Mouse (Mus musculus) hindbrain, embryonic 15.5 days (tissue): Measurements from ENCODE around the gene Rab5a. TPM values are rescaled to one million over a fixed set of nuclear protein-coding genes. Genes with fewer than 3 reads are reported as not detected.

Experiments used
- ATAC-seq: fragments of 200-750 bp; cut with Nextera tagmentation; 2 replicates; pipeline ENCODE4 v1.8.0; 2017; ENCODE audit warnings: low read depth, moderate number of reproducible peaks, moderate TSS enrichment; ENCODE audit not compliant: low FRiP score
- H3K27ac ChIP-seq: fragments of 300-500 bp; sonication (generic); replicated peaks from 2 replicates; pipeline ENCODE4 v1.5.1; 2015; ENCODE audit warnings: mild to moderate bottlenecking, inconsistent platforms
- H3K27me3 ChIP-seq: fragments of 300-500 bp; sonication (generic); 2 replicates; pipeline ENCODE4 v1.6.1; 2015; ENCODE audit warnings: control low read depth, inconsistent platforms
- H3K36me3 ChIP-seq: fragments of 300-500 bp; sonication (generic); 2 replicates; pipeline ENCODE4 v1.6.1; 2015; ENCODE audit warnings: control low read depth, inconsistent platforms
- H3K4me1 ChIP-seq: fragments of 300-500 bp; sonication (generic); replicated peaks from 2 replicates; pipeline ENCODE4 v1.6.1; 2015; ENCODE audit warnings: control low read depth, inconsistent platforms
- H3K4me2 ChIP-seq: fragments of 300-500 bp; sonication (generic); 2 replicates; pipeline ENCODE4 v1.6.1; 2015; ENCODE audit warnings: moderate library complexity, mild to moderate bottlenecking, inconsistent platforms
- H3K4me3 ChIP-seq: fragments of 300-500 bp; sonication (generic); 2 replicates; pipeline ENCODE4 v1.5.1; 2015; ENCODE audit warnings: mild to moderate bottlenecking, inconsistent platforms
- H3K9ac ChIP-seq: fragments of 300-500 bp; sonication (generic); 2 replicates; pipeline ENCODE4 v1.6.1; 2015; ENCODE audit warnings: inconsistent platforms
- H3K9me3 ChIP-seq: fragments of 300-500 bp; sonication (generic); 2 replicates; pipeline ENCODE4 v1.6.1; 2016; ENCODE audit warnings: control low read depth, inconsistent platforms
- WGBS: fragments of 180-500 bp; shearing (Covaris S2); methylation state at CpG from one replicate; pipeline ENCODE4 v1.1.7; 2015; 5-methylcytosine and 5-hydroxymethylcytosine counted together
- polyA plus RNA-seq: library from polyadenylated mRNA; unstranded; fragments of >200 nt; fragmentation: Nextera tagmentation; extraction: Ambion mirVana; gene quantifications from 2 replicates; pipeline ENCODE4 v1.2.1, GENCODE M21; 2015

Rab5a gene
- polyA plus RNA-seq, 1 experiment from 2014 or later, result 112 TPM

GRCm38 (mm10) chr17:53554088-53554487, 75.1 kb downstream of the Rab5a start:
- H3K9me3 ChIP-seq, result no peaks in the 10 kb centered on the region
- H3K4me1 ChIP-seq, result no peaks in the 10 kb centered on the region
- no peak overlapping the region for H3K27ac ChIP-seq
- no peak overlapping the region for H3K9ac ChIP-seq
- H3K4me2 ChIP-seq, result no peak overlapping the region
- H3K36me3 ChIP-seq, result no peaks in the 10 kb centered on the region
- no peaks in the 10 kb centered on the region for H3K27me3 ChIP-seq
- 71% methylated on average over 4 of the region's 4 CpGs for WGBS
- no peak overlapping the region for H3K4me3 ChIP-seq
- no peak for ATAC-seq

GRCm38 (mm10) chr17:53554813-53555212, 75.8 kb downstream of the Rab5a start:
- Histone ChIP-seq H3K4me2 (no peak overlapping the region), H3K4me3 (no peak overlapping the region), H3K9ac (no peak overlapping the region), H3K27me3 (no peaks in the 10 kb centered on the region), H3K4me1 (no peaks in the 10 kb centered on the region), H3K36me3 (no peaks in the 10 kb centered on the region), H3K27ac (no peak overlapping the region), H3K9me3 (no peaks in the 10 kb centered on the region)
- 86% methylated on average over 3 of the region's 3 CpGs for WGBS
- ATAC-seq, result no peak

Other genes starting within 250 kb of the Rab5a start
- gene Efhb, start 15.9 kb upstream of the Rab5a start, polyA plus RNA-seq, result 1.1 and 1.3 TPM in 2 replicates
- gene Pp2d1, start 60.2 kb downstream of the Rab5a start, polyA plus RNA-seq, result 0.26 and 0.35 TPM in 2 replicates
- 5.7 and 6.3 TPM in 2 replicates for gene Kat2b, start 87.6 kb downstream of the Rab5a start, polyA plus RNA-seq
- 7.6 and 10.1 TPM in 2 replicates for gene Sgo1, start 210.1 kb downstream of the Rab5a start, polyA plus RNA-seq